Mouse (Mus musculus) brain, embryonic 14.5 days (tissue): ENCODE measurements around the gene Btbd7.

ENCODE experiments used
- CTCF ChIP-seq: fragments of 200-500 bp; IDR thresholded peaks from 2 replicates; pipeline ENCODE4 v1.5.1; 2012; ENCODE audit warnings: inconsistent platforms, mild to moderate bottlenecking, moderate library complexity, borderline replicate concordance; ENCODE audit not compliant: insufficient read depth, insufficient read length; ENCODE audit errors: extremely low read depth
- POLR2A ChIP-seq: fragments of 200-500 bp; IDR thresholded peaks from 2 replicates; pipeline ENCODE4 v1.6.1; 2012; ENCODE audit warnings: mild to moderate bottlenecking, inconsistent platforms, borderline replicate concordance; ENCODE audit not compliant: poor library complexity, insufficient read depth, insufficient read length, severe bottlenecking; ENCODE audit errors: extremely low read depth

GRCm38 (mm10) chr12:102744839-102745238 is 133.4 kb downstream of the Btbd7 start:
- no peak for TF ChIP-seq CTCF
- no peak for TF ChIP-seq POLR2A
